Mouse (Mus musculus) lung, embryonic 14.5 days (tissue): ENCODE results near the gene Parp8. TPM values are rescaled to one million over a fixed set of nuclear protein-coding genes. Genes with fewer than 3 reads are reported as not detected.
A peak's percentile ranks its signal among the peaks of the same experiment; 100 is the strongest.

Experiments
- ATAC-seq: fragments of 200-750 bp; cut with Nextera tagmentation; 2 replicates; pipeline ENCODE4 v1.8.0; 2017; ENCODE audit warnings: mild to moderate bottlenecking, moderate TSS enrichment, moderate library complexity; ENCODE audit not compliant: insufficient read depth
- DNase-seq: peaks from one replicate; pipeline ENCODE4 v3.0.0-alpha.2; 2015
- H3K27ac ChIP-seq: fragments of 300-500 bp; sonication (generic); 2 replicates; pipeline ENCODE4 v1.5.1; 2014; ENCODE audit warnings: low read depth, mild to moderate bottlenecking, moderate library complexity
- H3K27me3 ChIP-seq: fragments of 300-500 bp; sonication (generic); 2 replicates; pipeline ENCODE4 v1.6.1; 2014; ENCODE audit warnings: low read length, control low read depth; ENCODE audit not compliant: insufficient read depth
- H3K36me3 ChIP-seq: fragments of 300-500 bp; sonication (generic); 2 replicates; pipeline ENCODE4 v1.6.1; 2014; ENCODE audit warnings: control low read depth; ENCODE audit not compliant: insufficient read depth
- H3K4me1 ChIP-seq: fragments of 300-500 bp; sonication (generic); 2 replicates; pipeline ENCODE4 v1.6.1; 2014; ENCODE audit warnings: antibody characterized with exemption, control low read depth; ENCODE audit not compliant: insufficient read depth
- H3K4me2 ChIP-seq: fragments of 300-500 bp; sonication (generic); 2 replicates; pipeline ENCODE4 v1.6.1; 2014; ENCODE audit warnings: mild to moderate bottlenecking
- H3K4me3 ChIP-seq: fragments of 300-500 bp; sonication (generic); 2 replicates; pipeline ENCODE4 v1.5.1; 2014; ENCODE audit warnings: low read depth, low read length
- H3K9ac ChIP-seq: fragments of 300-500 bp; sonication (generic); 2 replicates; pipeline ENCODE4 v1.6.1; 2014
- H3K9me3 ChIP-seq: fragments of 300-500 bp; sonication (generic); 2 replicates; pipeline ENCODE4 v1.6.1; 2016; ENCODE audit warnings: low read depth, low read length, control low read depth
- CTCF ChIP-seq: IDR thresholded peaks from 2 replicates; pipeline ENCODE4 v1.5.1; 2016; ENCODE audit warnings: antibody characterized with exemption, low read depth
- WGBS: fragments of 180-500 bp; shearing (Covaris S2); extraction: QIAGEN DNeasy Blood & Tissue Kit; methylation state at CpG from one replicate; pipeline ENCODE4 v1.1.7; 2014; 5-methylcytosine and 5-hydroxymethylcytosine counted together
- polyA plus RNA-seq: library from polyadenylated mRNA; unstranded; fragments of >200 nt; fragmentation: Nextera tagmentation; extraction: Ambion mirVana; gene quantifications from 2 replicates; pipeline ENCODE4 v1.2.1, GENCODE M21; 2014

Parp8 gene
- polyA plus RNA-seq, 1 experiment from 2014 or later, result 12.8 TPM

- DNase-seq (no peak), ATAC-seq (no peak)
- Histone ChIP-seq H3K4me3 (no peak overlapping the region), H3K9ac (no peak overlapping the region), H3K4me1 (no peaks in the 10 kb centered on the region), H3K9me3 (no peaks in the 10 kb centered on the region), H3K27me3 (no peaks in the 10 kb centered on the region), H3K27ac (no peak overlapping the region), H3K36me3 (no peaks in the 10 kb centered on the region), H3K4me2 (no peak overlapping the region)
- TF ChIP-seq CTCF, result no peak
Observed at GRCm38 (mm10) chr13:117041021-117041420, 15.7 kb upstream of the Parp8 start.

- H3K36me3 ChIP-seq, result no peaks in the 10 kb centered on the region
- DNase-seq (no peak), ATAC-seq (no peak)
- no peaks in the 10 kb centered on the region for H3K4me1 ChIP-seq
- no peak overlapping the region for H3K27ac ChIP-seq
- no peak overlapping the region for H3K9ac ChIP-seq
- WGBS, result 82% methylated on average over 5 of the region's 5 CpGs
- no peak overlapping the region for H3K4me3 ChIP-seq
- no peak for TF ChIP-seq CTCF
- no peaks in the 10 kb centered on the region for H3K27me3 ChIP-seq
- no peak overlapping the region for H3K4me2 ChIP-seq
- no peaks in the 10 kb centered on the region for H3K9me3 ChIP-seq
Observed at GRCm38 (mm10) chr13:117036277-117036676, 10.9 kb upstream of the Parp8 start.

GRCm38 (mm10) chr13:117035121-117035520, 9.8 kb upstream of the Parp8 start:
- Histone ChIP-seq H3K36me3 (no peaks in the 10 kb centered on the region), H3K9ac (no peak overlapping the region), H3K4me3 (no peak overlapping the region), H3K4me2 (no peak overlapping the region), H3K4me1 (no peaks in the 10 kb centered on the region), H3K27ac (no peak overlapping the region), H3K27me3 (no peaks in the 10 kb centered on the region), H3K9me3 (no peaks in the 10 kb centered on the region)
- 49% methylated on average over 2 of the region's 2 CpGs for WGBS
- ATAC-seq, result no peak
- no peak for DNase-seq
- no peak for TF ChIP-seq CTCF

- no peak for ATAC-seq
- 72% methylated on average over 1 of the region's 1 CpGs for WGBS
Observed at GRCm38 (mm10) chr13:117034676-117035075, 9.3 kb upstream of the Parp8 start.

GRCm38 (mm10) chr13:117033676-117034308, 8.5 kb upstream of the Parp8 start:
- Histone ChIP-seq H3K9me3 (no peaks in the 10 kb centered on the region), H3K9ac (no peak overlapping the region), H3K36me3 (no peaks in the 10 kb centered on the region), H3K27me3 (no peaks in the 10 kb centered on the region), H3K4me1 (no peaks in the 10 kb centered on the region), H3K4me2 (no peak overlapping the region), H3K4me3 (no peak overlapping the region), H3K27ac (no peak overlapping the region)
- ATAC-seq (no peak), DNase-seq (no peak)
- no peak for TF ChIP-seq CTCF
- 79% methylated on average over 5 of the region's 5 CpGs for WGBS

More at GRCm38 (mm10) chr13:117034676-117035075, 9.3 kb upstream of the Parp8 start:
- Histone ChIP-seq H3K27ac (no peak overlapping the region), H3K27me3 (no peaks in the 10 kb centered on the region), H3K9me3 (no peaks in the 10 kb centered on the region), H3K4me2 (no peak overlapping the region), H3K9ac (no peak overlapping the region), H3K4me3 (no peak overlapping the region), H3K4me1 (no peaks in the 10 kb centered on the region), H3K36me3 (no peaks in the 10 kb centered on the region)
- TF ChIP-seq CTCF, result no peak
- DNase-seq, result no peak

- Histone ChIP-seq H3K4me2 (no peak overlapping the region), H3K36me3 (no peaks in the 10 kb centered on the region), H3K9ac (no peak overlapping the region), H3K4me3 (no peak overlapping the region), H3K9me3 (no peaks in the 10 kb centered on the region), H3K27me3 (no peaks in the 10 kb centered on the region), H3K27ac (no peak overlapping the region), H3K4me1 (no peaks in the 10 kb centered on the region)
- 96% methylated on average over 1 of the region's 1 CpGs for WGBS
- TF ChIP-seq CTCF, result no peak
- DNase-seq, result no peak
- no peak for ATAC-seq
Observed at GRCm38 (mm10) chr13:117032402-117032801, 7.1 kb upstream of the Parp8 start.

GRCm38 (mm10) chr13:117031546-117031945, 6.2 kb upstream of the Parp8 start:
- Histone ChIP-seq H3K9me3 (no peaks in the 10 kb centered on the region), H3K27ac (no peak overlapping the region), H3K9ac (no peak overlapping the region), H3K36me3 (no peaks in the 10 kb centered on the region), H3K4me3 (no peak overlapping the region), H3K27me3 (peaks cover 2% of the 10 kb centered on the region; the same call in 1 of the 2 replicates), H3K4me2 (no peak overlapping the region), H3K4me1 (no peaks in the 10 kb centered on the region)
- 30% methylated on average over 6 of the region's 6 CpGs for WGBS
- ATAC-seq (peak; percentile 67; the same call in 1 of the 2 replicates), DNase-seq (peak; percentile 57)
- no peak for TF ChIP-seq CTCF

GRCm38 (mm10) chr13:117028221-117028620, 2.9 kb upstream of the Parp8 start:
- no peak for DNase-seq
- Histone ChIP-seq H3K4me1 (no peaks in the 10 kb centered on the region; the same call in 1 of the 2 replicates), H3K9me3 (no peaks in the 10 kb centered on the region), H3K4me2 (no peak overlapping the region), H3K4me3 (no peak overlapping the region), H3K27me3 (peaks cover 2% of the 10 kb centered on the region; the same call in 1 of the 2 replicates), H3K9ac (no peak overlapping the region), H3K27ac (no peak overlapping the region), H3K36me3 (no peaks in the 10 kb centered on the region)
- TF ChIP-seq CTCF, result no peak
- WGBS, result 59% methylated on average over 5 of the region's 5 CpGs
- ATAC-seq, result no peak
